Mouse (Mus musculus) midbrain, embryonic 11.5 days (tissue): ENCODE results near the gene Gsto1. TPM values are rescaled to one million over a fixed set of nuclear protein-coding genes. Genes with fewer than 3 reads are reported as not detected.
"Not testable (repeated sequence)": the region's sequence is repeated elsewhere in the genome, so short reads cannot be mapped to it uniquely, and the experiment has no call there.

ENCODE experiments used
- ATAC-seq: fragments of 200-750 bp; cut with Nextera tagmentation; 2 replicates; pipeline ENCODE4 v1.8.0; 2017; ENCODE audit warnings: moderate TSS enrichment, moderate library complexity; ENCODE audit not compliant: low FRiP score
- DNase-seq: peaks from one replicate; pipeline ENCODE4 v3.0.0; 2015; ENCODE audit warnings: low spot score; ENCODE audit errors: missing footprints
- H3K27ac ChIP-seq: fragments of 300-500 bp; sonication (generic); 2 replicates; pipeline ENCODE4 v1.5.1; 2014; ENCODE audit warnings: low read depth, low read length
- H3K27me3 ChIP-seq: fragments of 300-500 bp; sonication (generic); 2 replicates; pipeline ENCODE4 v1.6.1; 2014; ENCODE audit warnings: mild to moderate bottlenecking, low read length, moderate library complexity, mixed read lengths; ENCODE audit not compliant: control insufficient read depth, insufficient read depth
- H3K36me3 ChIP-seq: fragments of 300-500 bp; sonication (generic); 2 replicates; pipeline ENCODE4 v1.6.1; 2014; ENCODE audit warnings: mild to moderate bottlenecking, low read length, moderate library complexity, mixed read lengths; ENCODE audit not compliant: control insufficient read depth, insufficient read depth
- H3K4me1 ChIP-seq: fragments of 300-500 bp; sonication (generic); 2 replicates; pipeline ENCODE4 v1.6.1; 2014; ENCODE audit warnings: low read length; ENCODE audit not compliant: control insufficient read depth, insufficient read depth
- H3K4me2 ChIP-seq: fragments of 300-500 bp; sonication (generic); 2 replicates; pipeline ENCODE4 v1.6.1; 2014; ENCODE audit warnings: mild to moderate bottlenecking, moderate library complexity
- H3K4me3 ChIP-seq: fragments of 300-500 bp; sonication (generic); 2 replicates; pipeline ENCODE4 v1.5.1; 2014; ENCODE audit warnings: low read depth, low read length
- H3K9ac ChIP-seq: fragments of 300-500 bp; sonication (generic); 2 replicates; pipeline ENCODE4 v1.6.1; 2014; ENCODE audit warnings: low read length
- H3K9me3 ChIP-seq: fragments of 300-500 bp; sonication (generic); 2 replicates; pipeline ENCODE4 v1.6.1; 2016; ENCODE audit warnings: low read length; ENCODE audit not compliant: control insufficient read depth
- WGBS: fragments of 180-500 bp; shearing (Covaris S2); extraction: QIAGEN DNeasy Blood & Tissue Kit; methylation state at CpG from one replicate; pipeline ENCODE4 v1.1.7; 2014; 5-methylcytosine and 5-hydroxymethylcytosine counted together
- polyA plus RNA-seq: library from polyadenylated mRNA; unstranded; fragments of >200 nt; fragmentation: Nextera tagmentation; extraction: Ambion mirVana; gene quantifications from 2 replicates; pipeline ENCODE4 v1.2.1, GENCODE M21; 2014

The Gsto1 gene
- polyA plus RNA-seq, 1 experiment from 2014 or later: 78.9 TPM

DNA sequence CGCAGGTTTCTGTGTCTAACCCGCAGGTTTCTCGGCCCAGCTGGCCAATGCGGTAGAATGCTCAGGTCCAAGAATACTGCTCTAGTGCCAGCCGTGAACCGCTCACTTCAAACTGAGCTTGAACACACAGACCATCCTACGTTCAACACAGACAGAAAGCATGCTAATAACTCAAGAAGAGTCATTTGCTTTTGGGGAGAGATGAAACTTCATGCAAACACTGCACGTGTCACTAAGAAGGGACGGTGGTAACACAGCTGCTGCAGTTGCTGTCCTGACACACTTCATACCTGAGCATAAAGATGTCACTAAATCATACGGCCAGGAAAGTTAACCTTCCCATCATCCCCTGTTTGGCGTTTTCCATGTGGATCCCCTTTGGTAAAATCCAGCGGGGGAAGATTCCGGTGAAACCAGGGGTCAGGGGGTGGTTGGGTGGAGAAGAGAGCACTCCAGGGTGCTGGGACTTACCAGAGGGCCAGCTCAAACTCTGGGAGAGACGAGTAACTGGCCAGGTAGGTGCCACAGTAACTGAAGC is 24.8 kb upstream of the Gsto1 start:
- Histone ChIP-seq H3K4me1 (no peaks in the 10 kb centered on the region), H3K36me3 (no peaks in the 10 kb centered on the region), H3K4me2 (no peak overlapping the region), H3K9ac (no peak overlapping the region), H3K4me3 (no peak overlapping the region), H3K9me3 (no peaks in the 10 kb centered on the region), H3K27ac (no peak overlapping the region), H3K27me3 (no peaks in the 10 kb centered on the region)
- DNase-seq: peak; percentile 53
- 87% methylated on average over 14 of the region's 14 CpGs for WGBS
- ATAC-seq: no peak

DNA sequence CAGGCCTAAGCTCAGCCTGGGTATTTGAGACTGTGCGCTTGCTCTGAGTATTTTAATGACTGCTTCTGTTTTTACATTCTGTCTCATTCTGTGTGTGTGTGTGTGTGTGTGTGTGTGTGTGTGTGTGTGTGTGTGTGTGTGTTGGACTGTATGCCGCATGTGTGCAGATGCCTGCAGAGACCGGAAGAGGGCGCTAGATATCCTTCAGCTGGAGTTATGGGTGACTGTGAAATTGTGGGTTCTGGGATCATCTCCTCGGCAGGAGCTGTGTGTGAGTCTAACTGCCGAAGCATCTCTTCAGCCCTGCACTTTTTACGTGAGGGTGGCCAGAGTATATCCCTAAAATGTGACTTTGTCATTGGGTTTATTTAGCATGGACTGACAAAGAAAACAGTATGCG is 23.7 kb upstream of the Gsto1 start:
- DNase-seq (peak; percentile 59), ATAC-seq (no peak)
- no peaks in the 10 kb centered on the region for H3K4me1 ChIP-seq
- H3K9ac ChIP-seq: no peak overlapping the region
- no peak overlapping the region for H3K27ac ChIP-seq
- no peaks in the 10 kb centered on the region for H3K9me3 ChIP-seq
- no peak overlapping the region for H3K4me2 ChIP-seq
- no peaks in the 10 kb centered on the region for H3K27me3 ChIP-seq
- H3K4me3 ChIP-seq: no peak overlapping the region
- WGBS: 93% methylated on average over 8 of the region's 8 CpGs
- no peaks in the 10 kb centered on the region for H3K36me3 ChIP-seq

DNA sequence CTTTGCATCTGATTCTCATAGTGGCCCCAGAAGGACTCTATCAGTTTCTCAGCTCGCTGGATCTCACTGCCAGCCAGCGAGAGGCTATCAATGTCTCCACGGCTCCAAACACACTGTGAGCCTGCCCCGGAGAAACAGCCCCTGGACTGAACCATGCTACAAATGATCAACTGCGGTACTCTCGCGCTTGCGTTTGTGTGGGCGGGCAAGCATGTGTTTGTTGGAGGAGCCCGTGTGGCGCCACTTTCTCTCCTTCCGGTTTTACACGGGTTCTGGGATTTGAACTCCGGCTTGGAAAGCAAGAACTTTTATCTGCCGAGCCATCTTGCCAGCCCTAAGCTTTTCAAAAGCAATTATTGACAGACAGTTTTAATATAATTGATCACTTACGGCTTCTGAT is 22.5 kb upstream of the Gsto1 start:
- Histone ChIP-seq H3K4me3 (no peak overlapping the region), H3K36me3 (no peaks in the 10 kb centered on the region), H3K4me1 (no peaks in the 10 kb centered on the region), H3K9ac (no peak overlapping the region), H3K4me2 (no peak overlapping the region), H3K27ac (no peak overlapping the region), H3K9me3 (no peaks in the 10 kb centered on the region), H3K27me3 (peaks cover 5% of the 10 kb centered on the region; the same call in 1 of the 2 replicates)
- peak; percentile 81 for DNase-seq
- 87% methylated on average over 16 of the region's 16 CpGs for WGBS
- no peak for ATAC-seq

DNA sequence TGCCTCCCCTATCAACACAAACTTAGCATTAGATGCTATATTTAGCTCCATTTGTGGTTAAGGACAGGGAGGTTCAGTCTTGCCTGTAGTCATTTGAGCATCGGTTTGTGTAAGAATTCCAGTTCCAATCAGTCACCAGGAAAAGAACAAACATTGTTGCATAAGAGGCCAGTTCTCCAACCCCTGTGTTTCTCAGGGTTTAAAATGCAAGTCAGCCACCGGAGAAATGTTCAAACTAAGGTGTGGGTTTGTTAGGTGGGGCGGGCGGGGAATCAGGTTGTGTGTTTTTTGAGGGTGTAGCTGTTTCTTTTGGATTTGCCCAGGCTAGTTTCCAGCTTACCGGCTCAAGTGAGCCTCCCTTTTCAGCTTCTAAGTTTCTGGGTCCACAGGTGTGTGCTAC is 20.2 kb upstream of the Gsto1 start:
- ATAC-seq: no peak
- Histone ChIP-seq H3K27me3 (peaks cover 7% of the 10 kb centered on the region; the same call in 1 of the 2 replicates), H3K4me1 (no peaks in the 10 kb centered on the region), H3K9ac (no peak overlapping the region), H3K27ac (no peak overlapping the region), H3K36me3 (no peaks in the 10 kb centered on the region), H3K4me3 (no peak overlapping the region), H3K4me2 (no peak overlapping the region), H3K9me3 (no peaks in the 10 kb centered on the region)
- DNase-seq: no peak
- WGBS: 91% methylated on average over 5 of the region's 5 CpGs

DNA sequence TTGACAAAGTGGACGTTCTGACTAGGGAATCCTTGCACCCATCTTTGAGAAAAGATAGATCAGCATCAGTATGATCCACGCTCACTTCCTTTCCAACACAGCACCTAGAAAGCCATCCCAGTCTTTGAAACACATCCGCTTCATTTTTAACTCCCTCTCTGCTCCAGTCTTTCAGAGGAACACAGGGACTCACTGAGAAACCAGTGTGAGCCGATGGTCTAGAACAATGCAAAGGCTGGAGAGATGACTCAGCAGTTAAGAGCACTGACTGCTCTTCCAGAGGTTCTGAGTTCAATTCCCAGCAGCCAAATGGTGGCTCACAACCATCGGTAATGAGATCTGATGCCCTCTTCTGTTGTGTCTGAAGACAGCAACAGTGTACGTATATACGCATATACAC is 19.0 kb upstream of the Gsto1 start:
- Histone ChIP-seq H3K4me3 (no peak overlapping the region), H3K27ac (no peak overlapping the region), H3K9ac (no peak overlapping the region), H3K4me1 (no peaks in the 10 kb centered on the region), H3K4me2 (no peak overlapping the region), H3K9me3 (no peaks in the 10 kb centered on the region), H3K36me3 (no peaks in the 10 kb centered on the region), H3K27me3 (peaks cover 7% of the 10 kb centered on the region; the same call in 1 of the 2 replicates)
- WGBS: 87% methylated on average over 7 of the region's 7 CpGs
- no peak for ATAC-seq
- DNase-seq: peak; percentile 64

DNA sequence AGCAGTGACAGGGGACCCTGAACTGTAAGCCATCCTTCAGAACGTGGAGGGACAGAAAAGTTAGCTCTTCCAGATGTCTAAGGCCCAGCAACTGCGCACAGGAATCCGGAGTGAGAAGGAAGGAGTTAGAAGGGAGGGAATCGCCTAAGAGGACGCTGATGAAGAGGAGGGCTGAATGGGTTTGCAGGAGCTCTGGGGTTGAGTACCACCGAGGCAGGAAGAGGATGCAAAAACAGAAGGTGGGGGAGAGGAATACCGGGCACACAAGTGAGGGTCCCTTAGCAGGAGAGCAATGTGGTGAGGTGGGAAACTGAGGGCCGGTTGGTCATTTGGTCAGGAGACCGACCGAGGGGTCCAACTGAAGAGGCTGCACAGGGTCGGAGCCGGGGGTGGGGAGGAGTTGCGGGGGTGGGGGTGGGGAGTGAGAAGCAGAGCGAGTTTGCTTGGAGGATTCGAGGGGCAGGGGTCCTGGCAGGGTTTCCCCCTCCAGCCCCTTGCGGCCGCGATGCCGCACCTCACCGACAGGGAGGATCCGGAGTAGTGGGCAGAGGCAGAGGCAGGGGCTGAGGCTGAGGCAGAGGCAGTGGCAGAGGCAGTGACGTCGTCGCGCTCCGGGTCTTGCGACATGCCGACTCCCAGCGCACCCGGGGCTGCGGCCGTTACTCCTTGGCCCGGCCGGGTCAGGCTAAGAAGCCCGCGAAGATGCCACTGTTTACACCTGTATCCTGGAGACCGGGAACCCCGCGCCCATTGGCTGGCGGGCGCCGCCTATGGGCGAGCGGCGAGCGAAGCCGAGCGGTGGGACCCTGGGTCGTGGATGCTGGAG is 17.9 kb upstream of the Gsto1 start:
- H3K9ac ChIP-seq: peak overlapping the region; percentile 52
- H3K27ac ChIP-seq: no peak overlapping the region
- WGBS: 3% methylated on average over 46 of the region's 49 CpGs

DNA sequence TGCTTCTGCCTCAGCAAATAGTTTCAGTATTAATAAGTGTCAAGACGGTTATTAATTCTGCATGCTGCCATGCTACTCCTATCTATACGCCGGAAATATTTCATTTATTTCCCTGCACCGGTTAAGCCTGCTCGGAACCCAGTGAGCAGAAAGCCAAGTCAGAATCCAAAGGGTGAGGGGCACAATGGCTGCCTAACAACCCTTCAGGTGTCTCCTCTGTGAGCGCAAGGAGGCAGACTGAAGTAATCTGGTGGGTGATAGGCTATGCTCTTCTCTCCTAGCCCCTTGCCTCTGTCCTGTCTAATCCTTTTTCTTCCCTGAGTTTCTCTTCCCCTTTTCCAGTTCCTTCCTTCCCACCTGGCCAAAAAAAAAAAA is 17.3 kb upstream of the Gsto1 start:
- Histone ChIP-seq H3K4me3 (peak overlapping the region; percentile 46), H3K4me1 (no peaks in the 10 kb centered on the region), H3K9me3 (no peaks in the 10 kb centered on the region), H3K36me3 (no peaks in the 10 kb centered on the region), H3K9ac (peak overlapping the region; percentile 52), H3K27me3 (peaks cover 7% of the 10 kb centered on the region; the same call in 1 of the 2 replicates), H3K27ac (no peak overlapping the region), H3K4me2 (peak overlapping the region; percentile 78)
- DNase-seq (no peak), ATAC-seq (peak; percentile 68)
- WGBS: under 1% methylated on average over 6 of the region's 6 CpGs

More for the DNA sequence above, 17.9 kb upstream of the Gsto1 start:
- H3K9me3 ChIP-seq: no peaks in the 10 kb centered on the region
- peak overlapping the region; percentile 46 for H3K4me3 ChIP-seq
- H3K4me1 ChIP-seq: no peaks in the 10 kb centered on the region
- ATAC-seq (peak; percentile 95), DNase-seq (peak; percentile 98)
- H3K27me3 ChIP-seq: peaks cover 7% of the 10 kb centered on the region; the same call in 1 of the 2 replicates
- H3K4me2 ChIP-seq: peak overlapping the region; percentile 78
- H3K36me3 ChIP-seq: no peaks in the 10 kb centered on the region

DNA sequence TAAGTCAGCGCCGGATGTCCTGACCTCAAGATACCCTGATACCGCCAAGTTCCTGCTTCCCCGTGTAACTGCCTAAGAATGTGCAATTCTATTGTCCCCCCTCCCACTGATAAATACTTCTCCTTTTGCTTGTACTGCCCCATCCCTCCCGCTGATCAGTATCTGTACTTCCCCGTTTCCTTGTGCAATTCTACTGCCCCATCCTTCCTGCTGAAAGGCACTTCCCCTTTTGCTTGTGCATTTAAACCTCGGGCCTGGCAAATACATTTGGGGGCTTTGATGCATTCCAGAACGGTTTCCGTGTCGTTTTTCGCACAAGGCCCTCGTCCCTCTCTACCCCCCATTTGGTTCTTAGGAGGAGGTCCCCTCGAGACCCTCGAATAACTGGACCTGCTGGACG is 13.5 kb upstream of the Gsto1 start:
- H3K4me3 ChIP-seq, ATAC-seq, H3K27ac ChIP-seq, H3K36me3 ChIP-seq, H3K9me3 ChIP-seq, H3K4me1 ChIP-seq, H3K4me2 ChIP-seq, H3K27me3 ChIP-seq, H3K9ac ChIP-seq, DNase-seq: not testable (repeated sequence)
- WGBS: 88% methylated on average over 13 of the region's 15 CpGs

DNA sequence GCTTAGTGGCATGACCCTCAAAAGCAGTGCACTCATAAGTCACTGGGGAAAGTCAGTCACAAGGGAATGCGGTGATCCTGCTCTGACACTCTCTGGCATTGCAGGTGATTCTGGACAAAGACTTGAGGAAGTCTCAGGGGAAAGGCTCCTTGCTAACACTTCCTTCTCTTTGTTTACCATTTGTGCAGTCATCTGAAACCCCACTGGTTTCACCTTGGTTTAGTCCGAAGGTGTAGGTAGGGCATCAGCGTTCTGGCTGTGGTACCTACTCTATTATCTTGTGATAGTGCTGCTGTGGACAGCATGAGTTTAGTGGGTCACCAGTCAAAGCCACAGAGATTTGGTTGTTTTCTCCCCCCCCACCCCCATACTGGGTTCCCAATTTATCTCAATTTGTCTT is 5.0 kb upstream of the Gsto1 start:
- Histone ChIP-seq H3K9ac (no peak overlapping the region), H3K4me3 (no peak overlapping the region), H3K9me3 (no peaks in the 10 kb centered on the region), H3K4me1 (peaks cover 4% of the 10 kb centered on the region), H3K27me3 (no peaks in the 10 kb centered on the region), H3K4me2 (no peak overlapping the region), H3K27ac (no peak overlapping the region), H3K36me3 (no peaks in the 10 kb centered on the region)
- WGBS: 87% methylated on average over 3 of the region's 3 CpGs
- ATAC-seq (no peak), DNase-seq (no peak)
